Mouse (Mus musculus) cerebellum, adult 11 months (tissue): ENCODE measurements at regions not wholly inside any gene's neighbourhood (a gene's known extent, or its start where the extent isn't known, plus 50 kb on each side); places are given as distances from the start of the nearest gene placed in this dataset.
A peak's percentile ranks its signal among the peaks of the same experiment; 100 is the strongest.

Source experiments
- DNase-seq: peaks from one replicate; pipeline ENCODE4 v3.0.0; 2022

DNA sequence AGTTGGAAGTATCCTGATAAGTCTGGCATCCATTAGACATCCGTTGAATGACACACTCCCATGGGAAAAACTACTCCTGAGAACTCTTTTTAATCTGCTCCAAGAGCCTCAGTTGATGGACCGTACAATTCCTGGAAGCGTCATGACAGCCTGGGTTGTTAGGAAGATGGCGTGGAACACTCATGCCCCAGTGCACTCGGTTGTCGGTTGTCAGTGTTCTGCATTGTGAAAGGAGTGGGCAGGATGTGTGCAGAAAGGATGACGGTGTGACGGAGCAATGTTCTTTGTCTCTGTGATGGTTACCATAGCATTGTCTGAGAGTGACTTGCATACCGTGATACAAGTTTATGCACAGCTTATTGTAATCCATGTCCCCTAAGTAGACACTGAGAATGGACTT is 164.4 kb downstream of the Slc30a10 start:
- no peak for DNase-seq

DNA sequence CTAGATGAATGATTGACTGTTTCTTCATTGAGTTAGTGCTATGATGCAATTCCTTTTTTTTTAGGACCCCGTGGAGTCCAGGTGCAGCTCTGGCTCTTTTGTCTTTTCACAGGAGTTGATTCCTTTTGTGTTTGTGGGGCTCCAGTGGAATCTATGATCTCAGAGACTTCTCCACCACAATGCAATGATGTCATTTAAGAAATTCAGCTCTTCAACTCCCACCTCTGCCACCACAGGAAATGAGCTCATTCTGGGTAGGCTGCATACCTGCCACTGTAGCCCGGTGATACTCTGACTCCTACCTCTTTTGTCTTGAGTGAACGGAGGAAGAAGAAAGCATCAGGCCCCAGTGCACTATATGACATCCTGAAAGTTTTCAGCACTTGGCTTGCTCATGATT is 173.8 kb downstream of the Slc30a10 start:
- DNase-seq, result no peak

DNA sequence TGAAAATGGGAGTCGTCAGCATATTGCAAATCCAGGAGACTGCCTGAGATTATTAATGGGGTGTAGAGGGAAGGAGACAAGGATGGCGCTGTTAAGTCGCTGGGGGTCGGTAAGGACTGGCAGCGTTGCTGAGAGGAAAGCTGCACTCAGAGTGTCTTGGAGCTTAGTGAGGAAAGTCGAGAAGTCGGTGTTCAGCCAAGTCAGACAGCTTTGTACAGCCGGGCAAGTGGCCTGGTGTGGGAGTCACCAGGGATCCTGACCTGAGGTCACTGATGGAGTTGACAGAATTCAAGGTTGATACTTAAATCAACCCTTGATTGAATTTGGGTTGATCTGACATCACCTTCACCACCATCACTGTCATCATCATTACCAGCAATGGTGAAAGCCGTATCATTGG is 175.3 kb downstream of the Slc30a10 start:
- DNase-seq, result no peak

DNA sequence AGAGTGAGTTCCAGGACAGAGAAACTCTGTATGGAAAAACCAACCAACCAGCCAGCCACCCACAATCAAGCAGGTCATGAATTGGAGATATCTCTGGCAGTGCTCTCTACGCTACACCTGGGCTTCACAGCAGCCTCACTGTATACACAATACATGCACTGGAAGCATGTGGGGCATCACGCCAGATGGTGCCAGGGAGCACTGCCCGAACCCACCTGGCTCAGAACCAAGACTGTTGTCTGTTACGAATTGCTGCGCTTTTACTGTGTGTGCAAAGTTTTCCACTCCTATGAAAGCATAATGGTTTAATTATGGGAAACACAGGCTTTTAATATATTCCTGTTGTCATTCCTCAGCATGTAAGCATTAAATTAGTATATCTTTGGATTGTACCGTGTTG is 184.0 kb downstream of the Slc30a10 start:
- no peak for DNase-seq

DNA sequence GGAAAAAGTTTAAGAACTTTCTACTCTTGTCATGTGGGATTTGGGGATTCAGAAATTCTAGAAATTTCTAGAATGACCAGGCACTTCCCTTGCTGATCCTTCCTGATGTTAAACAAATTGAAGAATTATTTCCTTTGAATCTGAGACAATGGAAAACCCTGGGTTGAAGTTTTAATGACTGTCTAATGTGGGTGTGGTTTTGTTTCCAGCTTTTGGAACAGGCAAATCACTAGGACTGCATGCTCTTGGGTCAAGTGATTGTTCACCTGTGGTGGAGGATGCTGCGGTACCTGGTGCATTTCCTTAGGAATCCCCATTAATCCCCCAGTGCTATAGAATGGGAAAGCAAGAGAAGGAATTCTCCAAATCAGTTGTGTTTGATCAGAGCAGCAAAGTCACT is 184.8 kb downstream of the Slc30a10 start:
- DNase-seq, result no peak

DNA sequence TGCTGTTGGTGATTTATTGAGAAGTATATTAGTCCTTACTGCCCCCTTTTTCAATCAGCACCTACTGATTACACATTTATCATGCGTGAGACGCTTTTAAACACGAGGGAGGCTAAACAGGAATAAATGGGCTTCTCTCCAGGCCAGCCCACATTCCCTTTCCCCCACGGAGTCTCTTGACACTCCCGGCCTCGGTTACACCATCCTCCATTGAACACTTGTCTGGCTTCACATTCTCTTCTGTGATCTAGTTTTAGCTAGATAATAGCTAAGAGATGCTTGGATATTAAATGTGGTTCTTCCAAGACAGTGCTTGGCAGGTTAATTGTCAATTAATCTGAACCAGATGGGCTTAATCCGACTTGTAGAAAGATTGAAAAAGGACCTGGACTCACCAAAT is 189.4 kb downstream of the Slc30a10 start:
- DNase-seq, result no peak

DNA sequence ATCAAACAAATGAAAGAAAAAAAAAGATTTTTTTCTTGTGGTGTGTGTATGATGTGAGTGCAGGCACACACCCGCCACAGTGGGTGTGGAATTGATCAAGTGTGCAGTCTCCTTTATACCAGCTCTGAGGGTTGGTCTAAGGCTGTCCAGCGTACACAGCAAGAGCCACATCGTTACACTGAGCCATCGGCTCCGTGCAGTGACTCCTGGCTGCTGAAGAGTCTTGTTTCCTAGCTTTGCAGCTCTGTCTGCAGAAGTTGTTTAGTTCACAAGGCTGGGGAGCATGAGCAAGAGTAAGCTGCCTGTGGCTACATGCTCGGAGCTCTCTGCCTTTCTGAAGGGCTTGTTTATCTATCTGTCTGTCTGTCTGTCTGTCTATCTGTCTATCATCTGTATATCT is 193.5 kb downstream of the Slc30a10 start:
- DNase-seq, result no peak

DNA sequence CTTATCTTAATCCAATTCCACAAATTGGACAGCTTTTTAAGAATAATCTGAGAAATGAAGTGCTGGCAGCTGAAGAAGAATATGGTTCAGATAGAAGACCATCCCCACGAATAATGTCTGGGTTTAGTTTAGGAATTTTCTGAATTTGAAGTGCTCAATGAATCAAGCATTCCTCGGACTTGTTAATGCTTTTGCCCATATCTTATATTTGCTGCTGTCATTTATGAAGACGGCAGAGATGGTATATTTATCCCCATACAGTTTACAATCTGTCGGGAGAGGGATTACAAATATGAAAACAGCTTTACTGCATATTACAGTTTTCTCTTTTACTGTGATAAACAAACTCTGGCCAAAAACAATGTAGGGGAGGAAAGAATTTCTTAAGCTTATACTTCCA is 194.3 kb downstream of the Slc30a10 start:
- DNase-seq, result no peak

DNA sequence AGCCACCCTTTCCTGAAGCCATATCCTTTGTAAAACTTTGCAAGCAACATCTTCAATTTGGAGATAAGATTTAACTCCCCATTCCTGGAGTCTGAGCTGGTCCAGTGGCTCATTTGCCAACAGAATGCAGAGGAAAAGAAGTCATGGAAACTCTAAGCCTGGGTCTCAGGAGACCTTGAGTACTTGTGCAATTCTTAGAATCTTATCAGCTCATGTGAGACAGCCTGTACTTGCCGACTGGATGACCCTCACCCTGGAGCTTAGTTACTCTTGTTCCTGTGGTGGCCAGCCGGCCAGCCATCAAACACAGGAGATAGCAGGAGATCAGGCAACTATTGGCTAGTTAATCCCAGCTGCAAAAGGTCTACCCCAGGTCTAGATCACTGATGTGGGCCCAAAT is 196.3 kb downstream of the Slc30a10 start:
- no peak for DNase-seq

DNA sequence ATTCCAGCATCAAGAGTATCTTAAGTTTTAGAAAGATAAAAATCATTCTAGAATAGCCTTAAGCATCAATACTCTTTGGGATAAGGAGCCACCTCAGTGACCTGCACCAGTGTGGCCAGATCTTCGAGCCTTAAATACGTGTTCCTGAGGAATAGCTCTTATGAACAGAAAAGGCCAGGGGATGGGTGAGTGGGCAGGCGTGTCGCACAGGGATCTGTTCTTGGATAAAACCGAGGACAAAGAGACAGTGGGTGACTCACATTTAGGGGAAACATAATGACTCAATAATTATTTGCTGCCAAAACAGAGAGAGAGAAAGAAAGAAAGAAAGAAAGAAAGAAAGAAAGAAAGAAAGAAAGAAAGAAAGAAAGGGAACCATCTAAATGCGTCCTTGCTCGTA is 200.4 kb downstream of the Slc30a10 start:
- no peak for DNase-seq

DNA sequence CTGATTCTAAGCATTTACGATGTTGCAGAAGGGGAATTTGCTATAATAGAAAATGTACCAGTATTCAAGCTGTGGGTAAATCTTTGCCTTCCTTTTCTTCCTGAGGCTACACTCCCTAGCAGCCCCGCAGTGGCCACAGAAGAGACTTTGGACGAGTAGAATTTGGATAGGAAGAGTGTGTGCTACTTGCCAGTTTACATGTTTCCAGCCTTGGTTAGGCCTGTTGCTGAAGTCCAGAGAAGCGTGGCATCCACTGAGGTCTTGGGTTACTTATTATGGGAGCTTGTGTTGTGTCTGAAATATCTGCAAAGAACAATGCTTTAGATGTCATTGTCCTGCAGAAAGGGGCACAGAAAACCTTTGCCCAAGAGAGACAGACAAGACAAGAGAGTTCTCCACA is 200.8 kb downstream of the Slc30a10 start:
- no peak for DNase-seq

DNA sequence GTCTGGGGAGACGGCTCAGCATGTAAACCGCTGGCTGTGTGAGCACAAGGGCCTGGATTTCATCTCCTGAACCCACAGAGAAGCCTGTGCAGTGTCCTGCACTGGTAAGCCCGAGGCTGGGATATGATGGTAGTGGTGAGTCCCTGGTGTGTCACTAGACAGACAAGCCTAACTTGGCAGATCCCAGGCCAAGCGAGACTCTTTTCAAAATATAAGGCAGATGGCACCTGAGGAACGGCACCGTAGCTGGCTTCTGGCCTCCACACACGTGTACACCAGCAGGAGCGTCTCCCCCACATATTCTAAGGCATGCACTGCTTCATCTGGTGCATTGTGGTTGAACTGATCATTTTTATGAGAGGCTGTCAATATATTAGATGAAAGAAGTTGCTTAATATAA is 202.6 kb downstream of the Slc30a10 start:
- no peak for DNase-seq

DNA sequence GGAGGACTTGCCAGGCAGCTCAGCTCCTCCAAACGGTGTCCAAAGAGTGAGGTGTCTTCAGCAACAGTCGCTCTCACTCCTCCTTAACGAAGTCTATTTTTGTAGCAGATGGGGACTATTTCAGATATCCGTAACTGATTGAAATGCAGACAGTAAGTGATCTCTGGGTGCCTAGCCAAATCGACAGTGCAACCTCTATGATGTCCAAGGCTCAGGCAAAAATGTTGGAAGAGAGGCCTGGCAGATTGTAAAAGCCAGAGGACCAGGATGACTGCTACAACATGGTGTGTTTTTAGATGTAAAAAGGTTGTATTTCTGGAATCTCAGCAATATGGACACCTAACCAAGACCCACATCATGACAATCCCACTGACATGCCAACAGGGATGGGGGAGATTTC is 204.8 kb downstream of the Slc30a10 start:
- no peak for DNase-seq

DNA sequence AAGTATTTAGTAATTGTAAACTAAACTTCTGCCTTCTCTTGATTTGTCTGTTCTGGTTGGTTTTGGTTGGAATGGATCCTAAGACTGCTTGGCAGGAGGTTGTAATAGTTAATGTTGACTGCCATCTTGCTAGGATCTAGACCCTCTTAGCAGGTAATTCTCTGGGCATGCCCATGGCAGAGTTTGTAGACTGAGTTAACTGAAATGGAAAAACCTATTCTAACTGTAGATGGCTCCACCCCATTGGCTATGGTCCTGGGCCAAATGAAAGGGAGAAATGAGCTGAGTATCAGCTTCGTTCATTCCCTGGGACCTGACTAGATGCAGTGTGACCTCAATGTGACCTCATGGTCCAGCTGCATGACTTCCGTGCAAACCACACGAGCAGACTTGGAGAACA is 207.7 kb downstream of the Slc30a10 start:
- DNase-seq, result no peak

DNA sequence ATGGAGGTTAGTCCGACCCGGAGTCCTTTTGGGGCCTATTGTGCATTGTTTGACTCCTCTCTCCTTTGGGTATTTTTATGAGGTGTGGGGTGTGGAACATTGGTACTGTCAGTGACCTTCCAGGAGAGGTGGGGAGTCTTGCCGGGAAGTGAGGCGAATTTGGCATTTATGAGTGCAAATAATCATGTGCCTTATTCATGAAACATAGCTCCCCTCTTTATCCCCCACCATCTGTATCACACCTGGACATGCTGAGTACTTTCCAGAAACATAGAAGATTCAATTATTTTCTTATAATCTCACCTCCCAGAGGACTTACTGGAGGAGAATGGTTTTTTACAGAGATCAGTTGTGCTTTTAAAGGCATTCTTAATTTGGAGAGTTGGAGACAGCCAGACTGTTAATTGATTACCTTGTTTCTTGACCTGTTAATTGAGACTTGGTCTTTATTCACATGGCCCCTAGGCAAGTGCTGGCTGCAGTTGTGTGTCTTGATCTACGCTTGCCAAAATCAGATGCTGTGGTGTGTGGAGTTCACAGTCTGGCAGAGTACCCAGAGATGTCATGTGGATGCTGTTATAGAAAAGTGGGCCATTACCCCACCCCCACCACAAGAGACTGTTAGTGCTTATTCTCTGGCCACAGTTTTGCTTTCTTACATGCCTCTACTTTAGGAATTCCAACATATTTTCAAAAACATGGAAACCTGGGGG is 215.5 kb downstream of the Slc30a10 start:
- no peak for DNase-seq

DNA sequence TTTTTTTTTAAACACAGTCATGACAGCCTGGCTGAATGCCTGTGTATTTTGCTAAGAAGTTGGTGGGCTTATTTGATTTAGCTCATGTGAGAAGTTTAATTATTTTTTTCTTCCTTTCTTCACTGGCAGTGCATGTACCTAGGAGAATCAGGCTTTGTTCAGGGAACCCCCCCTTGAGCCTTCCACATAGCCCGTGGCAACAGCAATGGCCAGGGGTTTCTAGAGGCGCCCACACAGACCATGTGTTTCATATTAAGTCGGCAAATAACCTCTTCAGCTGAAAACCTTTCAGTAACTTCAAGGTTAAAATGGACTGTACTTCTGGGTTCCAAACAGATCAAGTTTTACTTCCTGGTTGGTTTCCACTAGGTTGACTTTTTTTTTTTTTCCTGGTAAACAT is 218.3 kb downstream of the Slc30a10 start:
- no peak for DNase-seq

DNA sequence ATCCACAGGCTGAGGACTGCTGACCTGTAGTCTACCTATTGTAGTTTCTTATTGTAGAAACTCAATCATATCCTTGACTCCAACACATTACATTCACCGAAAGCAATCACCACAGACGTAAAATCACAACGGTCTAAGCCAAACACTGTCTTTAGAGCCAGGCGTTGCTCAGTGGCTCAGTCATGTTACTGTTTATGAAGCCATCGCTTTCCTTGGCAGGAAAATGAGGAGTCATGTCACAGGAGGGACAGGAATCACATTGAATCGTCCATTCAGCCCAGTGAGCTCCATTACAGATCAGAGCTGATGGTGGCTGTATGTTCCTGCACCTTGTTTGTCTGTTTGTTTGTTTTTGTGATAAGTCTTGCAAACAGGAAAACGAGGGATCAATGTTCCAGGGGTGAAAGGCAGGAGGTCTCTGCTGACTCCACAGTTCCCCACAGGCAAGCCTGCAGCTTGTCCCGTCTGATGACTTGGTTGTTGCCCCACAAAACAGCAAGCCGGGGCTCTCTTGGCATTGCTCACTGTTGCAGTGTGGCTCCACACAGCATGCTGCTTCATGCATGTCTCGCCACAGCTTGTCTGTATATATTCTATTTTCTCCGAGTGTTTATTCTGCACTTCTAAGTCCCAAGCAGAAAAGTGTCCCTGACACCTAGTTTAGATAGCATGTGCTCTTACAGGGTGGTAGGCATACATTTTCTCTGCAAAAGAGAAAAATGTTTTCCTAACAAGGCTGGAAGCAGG is 221.2 kb downstream of the Slc30a10 start:
- DNase-seq, result no peak

DNA sequence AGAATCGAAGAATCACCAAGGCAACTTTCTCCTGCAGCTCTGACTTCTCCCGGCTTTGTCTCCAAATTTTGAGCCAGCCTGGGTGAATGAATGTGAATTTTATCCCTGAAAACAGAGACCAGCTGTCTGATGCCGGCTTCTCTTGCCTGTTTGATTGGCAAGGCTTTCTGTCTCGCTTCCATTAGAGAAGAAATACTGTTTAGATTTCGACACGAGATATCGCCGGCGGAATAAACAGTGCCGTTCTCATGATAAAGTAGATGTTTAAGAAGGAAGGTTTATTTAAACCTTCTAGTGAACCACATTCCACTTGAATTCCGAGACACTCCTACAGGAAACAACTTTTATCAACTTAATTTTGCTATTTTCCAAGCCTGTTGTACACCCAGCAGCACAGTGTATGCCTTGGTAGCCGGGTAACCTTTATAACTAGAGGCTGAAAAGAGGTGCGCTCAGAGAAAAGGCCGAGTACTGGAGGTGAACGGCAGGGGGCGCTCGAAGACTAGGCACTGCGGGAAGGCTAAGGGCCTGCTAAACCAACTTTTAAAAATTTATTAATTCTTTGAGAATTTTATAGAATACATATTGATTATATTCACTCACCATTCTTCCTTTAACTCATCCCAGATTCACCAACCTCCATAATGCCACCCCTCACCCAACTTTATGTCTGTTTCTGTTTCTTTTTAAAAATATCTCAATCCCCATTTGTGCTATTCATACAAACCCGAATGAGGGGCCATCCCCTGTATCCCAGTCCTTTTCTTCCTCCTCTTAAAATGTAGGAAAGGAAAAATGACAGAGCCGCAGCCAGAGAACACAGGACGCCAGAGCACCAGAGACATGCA is 227.2 kb downstream of the Slc30a10 start:
- peak; percentile 31 for DNase-seq

DNA sequence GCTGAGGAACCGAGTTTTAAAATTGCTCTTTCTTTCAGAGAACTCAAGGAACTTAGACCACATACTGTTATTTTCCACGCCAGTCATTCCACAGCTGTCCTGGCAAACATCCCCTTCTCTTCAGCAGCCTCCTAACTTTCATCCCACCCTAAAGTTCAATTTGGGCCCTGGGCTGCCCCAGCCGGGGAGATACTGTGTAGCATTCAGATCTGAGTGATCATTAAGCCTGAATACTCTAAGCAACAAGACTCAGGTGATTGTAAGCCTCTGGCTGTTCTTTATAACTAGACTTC is 227.8 kb downstream of the Slc30a10 start:
- DNase-seq, result no peak

DNA sequence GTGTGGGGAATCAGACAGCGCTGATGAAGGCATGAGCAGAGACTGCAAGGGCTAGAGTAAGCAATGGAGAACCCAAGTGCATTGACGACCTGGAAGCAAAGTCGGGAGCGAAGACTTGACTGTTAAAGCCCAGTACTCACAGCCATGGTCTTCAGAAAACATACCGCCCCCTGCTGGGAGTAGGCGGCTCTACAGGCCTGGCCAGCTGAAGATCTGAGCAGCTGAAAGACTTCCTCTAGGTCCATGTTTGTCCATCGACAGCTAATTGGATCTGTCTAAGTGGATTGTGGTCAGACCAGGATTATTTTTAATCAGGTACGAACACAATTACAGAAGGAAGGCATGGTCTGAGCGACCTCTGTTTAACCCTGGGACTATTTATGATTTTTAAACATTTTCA is 230.0 kb downstream of the Slc30a10 start:
- peak; percentile 7 for DNase-seq

DNA sequence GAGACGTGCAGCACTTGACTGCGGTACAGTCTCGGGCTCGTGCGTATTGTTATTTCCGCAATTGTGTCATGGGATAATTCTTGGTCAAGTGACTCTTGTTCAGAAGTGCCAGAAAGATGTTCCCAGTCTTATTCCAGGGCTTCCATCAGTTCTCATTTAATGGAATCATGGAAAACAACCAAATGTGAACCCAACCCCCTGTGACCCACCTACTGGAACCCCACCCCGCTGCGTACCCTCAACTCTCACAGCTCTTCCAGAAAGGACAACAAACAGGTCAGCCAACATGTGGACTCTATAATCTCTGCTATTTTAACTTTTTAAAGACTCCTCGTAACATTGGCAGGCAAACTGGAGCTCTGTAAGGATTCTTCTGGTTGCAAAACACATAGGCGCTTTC is 233.9 kb downstream of the Slc30a10 start:
- no peak for DNase-seq

DNA sequence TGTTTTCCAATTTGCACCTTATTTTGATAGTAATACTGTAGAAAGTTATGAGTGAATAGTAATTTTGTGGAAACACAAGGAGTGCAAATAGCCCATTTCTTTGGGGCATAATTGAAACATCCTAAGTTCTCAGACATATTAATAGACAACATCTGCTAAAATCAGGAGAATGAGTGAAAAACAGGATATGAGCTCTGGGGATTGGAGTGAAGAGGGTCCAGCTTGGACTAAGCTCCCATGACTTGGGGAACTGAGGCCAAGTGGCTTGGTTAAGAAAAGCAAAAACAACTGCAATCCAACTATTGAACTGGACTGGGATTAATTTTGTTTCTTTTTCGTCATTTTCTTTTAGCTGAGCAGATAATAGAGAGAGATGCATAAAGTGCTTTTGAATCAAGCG is 240.7 kb downstream of the Slc30a10 start:
- DNase-seq, result no peak

DNA sequence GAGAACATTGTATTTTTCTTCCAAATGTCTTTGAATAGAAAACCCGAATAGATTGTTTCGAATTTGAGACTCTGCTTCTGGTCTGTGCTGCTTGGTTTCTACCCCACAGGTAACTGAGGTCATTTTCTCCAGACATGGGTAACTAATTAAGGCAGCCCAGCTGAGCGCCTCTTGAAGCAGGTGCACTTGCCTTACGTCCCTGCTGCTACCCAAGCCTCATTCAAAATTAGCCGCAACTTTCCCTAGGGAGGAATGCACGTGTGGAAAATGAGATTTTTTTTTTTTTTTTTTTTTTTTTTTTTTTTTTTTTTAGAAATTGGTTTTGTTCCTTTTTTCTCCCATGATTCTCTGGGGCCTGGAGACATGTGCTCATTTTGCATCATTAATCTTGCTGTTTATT is 245.1 kb downstream of the Slc30a10 start:
- no peak for DNase-seq

DNA sequence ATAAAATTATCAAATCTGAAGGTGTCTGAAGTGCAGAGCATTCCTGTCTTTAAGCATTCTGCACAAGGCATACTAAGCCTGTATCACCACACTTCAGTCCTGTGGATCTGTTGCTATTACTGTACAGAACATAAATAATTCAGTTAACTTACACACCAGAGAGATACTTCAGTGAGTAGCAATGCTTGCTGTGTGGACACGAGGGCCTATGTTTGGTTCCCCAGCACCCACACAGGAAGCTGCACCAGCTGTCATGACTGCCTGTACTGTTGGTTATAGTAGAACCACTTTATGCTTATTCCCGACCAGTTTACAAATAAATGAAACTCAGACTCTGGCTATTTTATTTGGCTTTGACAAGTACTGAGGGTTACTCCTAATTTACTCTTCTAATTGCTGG is 271.7 kb downstream of the Slc30a10 start:
- no peak for DNase-seq
